Comparison of ENCODE assay signal across 8 mouse cellular contexts in the genomic region with DNA sequence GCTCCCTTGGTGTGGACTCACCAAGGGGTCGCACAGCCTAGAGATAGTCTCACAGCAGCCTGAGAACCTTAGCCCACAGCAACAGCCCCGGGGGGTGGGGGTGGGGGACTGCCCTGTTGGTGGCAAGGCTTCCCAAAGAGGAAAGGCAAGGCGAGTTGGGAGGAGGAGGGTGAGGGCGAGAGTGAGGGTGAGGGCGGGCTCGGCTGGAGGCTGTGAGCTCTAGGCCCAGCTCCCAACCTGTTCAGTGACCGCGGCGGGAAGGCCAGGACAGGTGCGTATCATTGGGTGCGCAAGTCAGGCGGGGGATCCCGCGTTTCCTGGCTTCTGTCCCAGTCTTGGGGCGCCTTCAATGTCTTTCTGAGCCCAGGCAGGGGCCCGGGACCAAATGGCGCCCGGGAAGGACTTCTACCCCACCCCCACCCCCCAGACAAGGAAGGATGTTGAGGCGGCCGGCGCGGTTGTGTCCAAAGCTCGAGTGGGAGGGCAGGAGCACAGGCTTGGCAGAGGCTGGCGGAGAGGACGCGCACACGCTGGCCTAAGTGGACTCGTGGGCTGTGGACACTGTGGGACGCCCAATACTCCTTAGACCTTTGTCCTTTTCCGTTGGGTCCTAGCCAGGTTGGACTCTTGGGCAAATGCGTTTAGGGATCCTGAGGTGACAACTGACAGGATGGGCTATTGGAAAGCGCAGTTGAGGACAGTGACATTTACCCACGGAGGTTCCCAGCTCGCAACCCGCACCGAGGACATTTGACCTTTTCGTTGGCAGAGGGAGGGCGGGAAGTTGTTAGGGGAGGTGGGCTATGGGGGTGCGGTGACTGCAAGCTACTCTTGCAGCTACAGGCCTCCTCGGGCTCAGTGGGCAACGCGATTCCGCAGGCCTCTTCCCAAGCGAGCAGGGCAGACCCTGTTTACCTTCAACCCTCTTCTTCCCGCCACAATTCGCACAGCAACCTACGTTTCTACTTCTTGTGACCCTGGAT. TPM values are rescaled to one million over a fixed set of nuclear protein-coding genes. Genes with fewer than 3 reads are reported as not detected.
DNase-seq lines count a peak whose midpoint lies in the region; ATAC-seq lines count a peak whose summit lies in the region.

No protein-coding gene starts in this region.

- peaks cover 98% of the 10 kb centered on the region for H3K27me3 ChIP-seq in embryonic facial prominence, embryonic 14.5 days (replicated peaks; ENCODE audit: control insufficient read depth, insufficient read depth, low read length)
- H3K27me3 ChIP-seq in kidney, embryonic 16.5 days (ENCODE audit: insufficient read depth, low read length): peaks cover 60% of the 10 kb centered on the region
- peaks cover 24% of the 10 kb centered on the region for H3K27me3 ChIP-seq in midbrain, embryonic 16.5 days (ENCODE audit: control insufficient read depth, insufficient read depth, low read depth, low read length)

- peaks cover 24% of the 10 kb centered on the region for H3K4me1 ChIP-seq in embryonic facial prominence, embryonic 14.5 days (ENCODE audit: control insufficient read depth, insufficient read depth, low read length)
- H3K4me1 ChIP-seq in kidney, embryonic 16.5 days (ENCODE audit: insufficient read depth, low read length): peaks cover 41% of the 10 kb centered on the region
- peaks cover 37% of the 10 kb centered on the region for H3K4me1 ChIP-seq in midbrain, embryonic 16.5 days (ENCODE audit: control insufficient read depth, insufficient read depth, low read length)

- peak overlapping the region; percentile 7; the same call in 1 of the 2 replicates for H3K4me3 ChIP-seq in embryonic facial prominence, embryonic 14.5 days (ENCODE audit: low read depth, low read length)
- peak overlapping the region; percentile 50 for H3K4me3 ChIP-seq in kidney, embryonic 16.5 days (ENCODE audit: low read length)
- no peak overlapping the region for H3K4me3 ChIP-seq in midbrain, embryonic 16.5 days (ENCODE audit: low read depth, low read length)

- H3K9me3 ChIP-seq in embryonic facial prominence, embryonic 14.5 days (ENCODE audit: control insufficient read depth, low read length): no peaks in the 10 kb centered on the region
- H3K9me3 ChIP-seq in kidney, embryonic 16.5 days (ENCODE audit: low read length): no peaks in the 10 kb centered on the region
- no peaks in the 10 kb centered on the region for H3K9me3 ChIP-seq in midbrain, embryonic 16.5 days (replicated peaks; ENCODE audit: control insufficient read depth, low read length, poor library complexity, severe bottlenecking)

- H3K9ac ChIP-seq in embryonic facial prominence, embryonic 14.5 days (ENCODE audit: low read depth, low read length): no peak overlapping the region
- H3K9ac ChIP-seq in kidney, embryonic 16.5 days (replicated peaks; ENCODE audit: low read length): peak overlapping the region; percentile 36
- no peak overlapping the region for H3K9ac ChIP-seq in midbrain, embryonic 16.5 days (ENCODE audit: low read depth, low read length)

- no peaks in the 10 kb centered on the region for H3K36me3 ChIP-seq in embryonic facial prominence, embryonic 14.5 days (ENCODE audit: control insufficient read depth, insufficient read depth, low read length)
- H3K36me3 ChIP-seq in kidney, embryonic 16.5 days (ENCODE audit: insufficient read depth, low read length): no peaks in the 10 kb centered on the region
- no peaks in the 10 kb centered on the region for H3K36me3 ChIP-seq in midbrain, embryonic 16.5 days (ENCODE audit: control insufficient read depth, insufficient read depth, low read length)

- DNase-seq in embryo, embryonic 10 days (ENCODE audit: low spot score): peak; percentile 43
- no peak for DNase-seq in embryo, embryonic 9.5 days (ENCODE audit: extremely low spot score)
- no peak for DNase-seq in embryonic facial prominence, embryonic 14.5 days (ENCODE audit: low spot score)
- no peak for DNase-seq in urinary bladder, adult 2 months (ENCODE audit: low spot score)
- DNase-seq in lung, adult 18-20 months: no peak
- DNase-seq in lung, postnatal 14 days: no peak

- WGBS in embryonic facial prominence, embryonic 14.5 days: 4% methylated on average over 39 of the region's 47 CpGs
- 1% methylated on average over 47 of the region's 47 CpGs for WGBS in kidney, embryonic 16.5 days
- WGBS in midbrain, embryonic 16.5 days: 4% methylated on average over 45 of the region's 47 CpGs

- H3K4me2 ChIP-seq in embryonic facial prominence, embryonic 14.5 days (ENCODE audit: low read depth, low read length): 0 out of 2 replicates have a peak overlapping the region, but pooled peaks have one; percentile 5
- peak overlapping the region; percentile 80 for H3K4me2 ChIP-seq in kidney, embryonic 16.5 days (replicated peaks; ENCODE audit: low read depth, low read length)
- H3K4me2 ChIP-seq in midbrain, embryonic 16.5 days (ENCODE audit: low read length): peak overlapping the region; percentile 31

- ATAC-seq in embryonic facial prominence, embryonic 14.5 days (ENCODE audit: low read depth): no peak
- ATAC-seq in kidney, embryonic 16.5 days (ENCODE audit: low FRiP score, low TSS enrichment): peak; percentile 33; the same call in 1 of the 2 replicates
- ATAC-seq in midbrain, embryonic 16.5 days: no peak

- H3K27ac ChIP-seq in embryonic facial prominence, embryonic 14.5 days (replicated peaks; ENCODE audit: low read depth, low read length): no peak overlapping the region
- no peak overlapping the region for H3K27ac ChIP-seq in kidney, embryonic 16.5 days (ENCODE audit: low read length)
- H3K27ac ChIP-seq in midbrain, embryonic 16.5 days (ENCODE audit: low read length): no peak overlapping the region

RNA-seq across cellular contexts. Expression of a gene that starts 1.2 kb away (rescaled TPM):
- polyA plus RNA-seq in embryonic facial prominence, embryonic 14.5 days (2014; fragmentation: Nextera tagmentation; extraction: Ambion mirVana): 1.9 and 3.1 TPM in 2 replicates
- polyA plus RNA-seq in kidney, embryonic 16.5 days (2015; fragmentation: Nextera tagmentation; extraction: Ambion mirVana): 36.0 and 42.6 TPM in 2 replicates
- 24.9 and 26.5 TPM in 2 replicates for polyA plus RNA-seq in midbrain, embryonic 16.5 days (2015; fragmentation: Nextera tagmentation; extraction: Ambion mirVana)
- 0.43 and 0.53 TPM in 2 replicates for polyA plus RNA-seq in urinary bladder, adult 2 months (2012; rRNA removed)

Comparison
In these comparisons a context has a peak if more than half of its experiments do, and no peak if none do; other contexts are left out.
1. H3K4me2 ChIP-seq: peak in every context shown above with its lines; median percentile 80 in kidney, embryonic 16.5 days; 31 in midbrain, embryonic 16.5 days; 5 in embryonic facial prominence, embryonic 14.5 days.